Mouse (Mus musculus) urinary bladder, adult 2 months (tissue): ENCODE measurements at regions not wholly inside any gene's neighbourhood (a gene's known extent, or its start where the extent isn't known, plus 50 kb on each side); places are given as distances from the start of the nearest gene placed in this dataset.

Experiments used
- DNase-seq: peaks from one replicate; pipeline ENCODE4 v3.0.0; 2022; ENCODE audit warnings: low spot score

- DNase-seq: no peak
These were observed 219.4 kb upstream of the Etaa1 start for GRCm38 (mm10) chr11:18173028-18173427.

DNA sequence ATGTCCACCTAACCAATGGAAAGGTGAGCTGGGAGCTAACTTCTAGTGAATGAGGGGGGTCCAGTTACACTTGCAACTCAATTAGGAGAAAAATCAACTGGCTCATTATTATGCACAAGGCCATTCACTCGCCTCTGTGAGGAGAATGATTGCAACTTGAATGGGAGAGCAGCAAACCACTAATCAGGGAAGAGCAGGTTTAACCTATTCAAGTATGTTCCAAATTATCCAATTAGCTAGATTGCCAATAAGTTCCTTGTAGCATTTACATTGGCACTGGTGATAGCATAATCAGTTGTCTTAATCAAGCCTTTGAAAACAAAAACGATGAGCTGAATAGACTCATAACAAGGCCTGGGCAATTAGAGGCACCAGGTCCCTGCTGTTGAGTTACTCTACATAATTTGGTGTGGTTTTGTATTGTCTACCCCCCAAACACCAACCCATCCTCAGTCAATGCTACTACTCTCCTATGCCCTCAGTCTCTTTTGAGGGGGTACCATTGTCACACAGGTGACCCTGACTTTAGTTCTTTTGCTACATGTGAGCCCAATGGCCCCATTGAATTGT is 217.6 kb upstream of the Etaa1 start:
- DNase-seq: no peak

GRCm38 (mm10) chr11:18165609-18166347 is 212.1 kb upstream of the Etaa1 start:
- no peak for DNase-seq

DNA sequence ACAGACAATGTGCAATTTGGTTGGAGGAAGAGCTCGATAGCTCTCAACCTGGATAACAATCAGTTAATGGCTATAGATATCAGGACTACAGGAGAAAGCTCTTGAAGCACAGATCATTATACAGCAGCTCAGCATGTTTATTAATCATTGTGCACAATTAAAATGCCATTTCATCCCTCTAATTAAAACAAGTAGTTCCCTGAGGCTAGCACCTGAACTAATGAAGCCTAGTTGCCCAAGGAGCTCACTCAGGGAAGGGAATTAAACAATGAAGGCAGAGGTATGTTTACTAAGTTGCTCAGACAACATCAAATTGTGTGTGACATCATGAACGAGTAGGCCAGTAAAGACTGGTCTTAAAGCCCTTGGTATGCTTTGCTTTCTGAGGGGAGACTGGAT is 210.3 kb upstream of the Etaa1 start:
- no peak for DNase-seq

DNA sequence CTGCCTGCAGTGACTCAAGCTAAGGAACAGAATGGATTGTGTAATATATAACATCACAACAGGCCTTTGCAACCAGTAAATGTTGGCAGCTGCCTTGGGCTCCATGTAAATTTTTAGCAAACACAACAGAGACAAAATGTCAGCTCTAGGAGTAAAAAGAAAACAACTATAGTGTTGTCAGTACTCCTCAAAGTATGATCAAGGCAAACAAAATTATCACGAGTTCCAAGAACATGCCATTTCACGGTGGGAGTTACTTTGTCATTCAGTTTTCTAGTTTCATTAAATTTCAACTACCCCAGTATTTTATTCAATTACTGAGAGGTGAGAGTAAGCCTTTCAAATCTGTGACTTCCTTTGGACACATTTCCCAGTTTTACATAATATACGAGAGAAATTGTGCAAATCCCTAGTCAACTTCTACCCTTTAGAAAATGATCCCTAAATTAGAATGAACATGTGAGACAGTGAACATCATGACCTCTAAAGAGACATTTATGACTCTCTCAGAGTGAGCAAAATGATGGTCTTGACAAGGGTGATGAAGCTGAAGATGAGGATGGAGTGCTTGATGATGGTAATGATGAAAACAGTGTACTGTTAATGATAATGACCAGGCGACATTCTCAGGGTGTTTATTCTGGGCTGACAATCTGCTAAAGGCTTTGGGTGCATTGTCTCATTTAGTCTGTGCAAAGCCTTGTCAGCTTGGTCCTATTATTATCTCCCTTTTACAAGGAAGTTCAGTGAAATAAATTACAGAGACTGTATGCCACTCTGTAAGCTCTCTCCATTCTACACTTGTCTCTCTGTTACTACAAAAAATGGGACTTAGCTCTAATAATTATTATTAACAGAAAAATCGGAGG is 209.7 kb upstream of the Etaa1 start:
- no peak for DNase-seq

- DNase-seq: no peak
These were observed 202.8 kb upstream of the Etaa1 start for GRCm38 (mm10) chr11:18156506-18156905.

GRCm38 (mm10) chr11:18151788-18152563 is 198.3 kb upstream of the Etaa1 start:
- DNase-seq: peak; percentile 31

DNA sequence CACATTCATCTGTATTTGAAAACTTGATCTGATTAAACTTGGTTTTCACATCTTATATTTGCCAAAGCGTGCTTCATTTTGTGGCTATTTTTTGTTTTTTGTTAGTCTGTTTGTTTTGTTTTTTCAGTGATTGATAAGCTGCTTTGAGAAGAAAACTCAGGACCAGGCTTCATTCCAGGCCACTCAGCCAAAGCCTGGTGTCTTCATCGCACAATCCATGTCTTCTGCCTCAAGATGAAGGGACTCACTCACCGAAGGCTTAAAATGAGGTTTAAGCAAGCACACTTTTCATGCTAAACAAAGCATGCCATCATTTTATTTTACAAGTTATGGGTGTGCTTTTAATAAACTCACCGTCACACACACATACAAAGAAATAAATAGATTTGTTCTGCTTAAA is 197.7 kb upstream of the Etaa1 start:
- no peak for DNase-seq

DNA sequence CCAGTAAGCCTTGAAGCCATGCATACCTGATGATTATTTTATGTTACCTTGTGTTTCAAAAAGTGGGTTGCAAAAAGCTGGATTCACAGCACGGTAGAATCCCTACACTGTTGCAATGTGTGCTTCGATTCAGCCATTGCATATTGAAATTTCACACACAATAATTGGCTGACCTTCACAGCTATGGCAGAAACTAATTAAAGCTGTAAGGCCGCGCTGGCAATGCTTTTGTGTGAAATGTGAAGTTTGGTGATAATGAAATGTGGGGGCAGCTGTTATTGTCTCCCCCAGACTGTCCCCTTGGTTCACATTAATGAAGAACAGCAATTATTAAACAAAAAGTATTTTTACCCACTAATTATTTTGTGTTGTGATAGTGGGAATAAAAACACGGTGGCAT is 173.8 kb upstream of the Etaa1 start:
- no peak for DNase-seq

GRCm38 (mm10) chr11:18123031-18123430 is 169.4 kb upstream of the Etaa1 start:
- no peak for DNase-seq

DNA sequence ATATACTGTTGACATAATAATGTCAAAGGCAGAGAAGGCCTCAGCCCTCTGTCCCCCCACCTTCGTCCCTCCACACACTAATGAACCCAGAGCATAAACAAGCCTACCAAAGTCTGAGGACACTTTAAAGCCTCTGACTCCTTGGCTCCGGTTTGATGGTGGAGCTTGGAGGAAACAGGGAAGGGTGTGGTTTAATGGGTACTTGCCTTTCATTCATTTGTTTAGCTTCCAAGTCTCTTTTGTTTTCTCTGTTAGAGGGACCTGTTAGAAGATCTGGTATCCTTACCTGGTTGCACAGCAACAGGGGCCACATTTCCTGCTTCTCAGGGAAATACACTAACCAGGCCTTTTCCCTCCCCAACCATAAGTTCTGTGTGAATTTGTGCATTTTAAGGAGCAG is 168.9 kb upstream of the Etaa1 start:
- no peak for DNase-seq

DNA sequence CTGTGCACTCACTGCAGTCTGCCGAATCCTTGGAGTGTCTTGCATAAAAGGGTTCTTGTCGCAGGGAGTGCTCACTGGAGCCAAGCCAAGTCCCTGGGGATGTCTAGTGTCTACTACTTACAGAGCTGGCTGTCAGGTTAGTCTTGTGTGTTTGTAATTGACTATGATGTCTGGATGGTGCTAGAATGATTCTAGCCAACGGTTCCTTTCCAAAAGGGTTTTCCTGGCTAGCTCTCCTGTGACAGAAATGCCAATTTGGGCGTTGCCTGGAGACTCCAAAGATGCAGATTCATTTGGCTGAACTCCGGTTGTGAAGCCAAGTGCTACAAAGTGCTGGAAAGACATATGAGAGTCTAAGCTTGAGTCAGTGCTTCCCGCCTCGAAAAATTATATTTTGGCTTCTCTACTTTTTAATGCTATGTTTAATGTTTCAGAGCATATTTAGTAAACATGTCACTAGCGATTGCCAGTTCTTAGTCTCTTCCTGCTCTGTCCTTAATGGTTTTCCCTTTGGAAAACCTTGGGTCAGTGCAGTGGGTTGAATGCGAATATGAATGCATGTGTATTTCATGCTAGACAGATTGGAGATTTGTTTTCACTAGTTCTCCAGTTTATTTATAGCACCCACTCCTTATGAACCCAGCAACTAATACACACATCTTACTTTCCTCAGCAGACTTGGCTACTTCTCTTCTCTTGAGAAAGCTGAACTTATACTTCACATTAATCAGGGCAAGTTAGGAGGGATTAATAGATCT is 162.2 kb upstream of the Etaa1 start:
- no peak for DNase-seq

GRCm38 (mm10) chr11:18102841-18103240 is 149.2 kb upstream of the Etaa1 start:
- DNase-seq: no peak

GRCm38 (mm10) chr11:18075840-18076435 is 122.3 kb upstream of the Etaa1 start:
- DNase-seq: no peak

DNA sequence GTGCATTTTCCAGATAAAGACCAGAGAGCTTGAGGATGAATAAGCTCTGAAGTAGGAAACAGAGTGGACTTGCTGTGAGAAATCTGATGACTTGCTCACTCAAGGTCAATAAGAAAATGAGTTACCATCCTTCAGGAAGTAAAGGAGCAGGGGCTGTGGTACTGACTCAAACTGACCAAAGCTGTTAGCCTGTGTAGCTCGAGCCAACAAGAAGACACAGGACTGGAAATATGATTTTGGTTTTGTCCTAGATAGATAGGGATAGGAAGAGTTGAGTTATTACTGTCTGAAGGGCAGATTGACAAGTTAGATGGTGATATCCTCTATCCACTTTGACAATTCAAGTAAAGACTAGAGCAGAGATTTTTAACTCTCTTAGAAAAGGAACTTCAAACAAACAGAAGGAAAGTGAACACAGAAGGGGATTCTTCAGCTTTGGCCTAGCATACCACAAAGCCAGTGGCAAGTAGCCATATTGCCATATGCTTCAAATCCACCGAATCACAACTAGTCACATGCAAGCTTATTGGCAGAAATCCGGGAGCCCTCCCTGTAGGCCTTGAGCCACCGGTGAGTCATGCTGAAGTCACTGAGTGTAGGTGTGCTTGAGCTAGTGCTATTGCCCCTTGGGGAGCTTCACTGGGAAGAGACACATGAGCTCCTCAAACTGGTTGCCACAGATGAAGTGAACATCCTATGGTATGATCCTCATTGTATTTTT is 117.1 kb upstream of the Etaa1 start:
- DNase-seq: no peak

- DNase-seq: no peak
These were observed 116.3 kb upstream of the Etaa1 start for GRCm38 (mm10) chr11:18070032-18070374.

DNA sequence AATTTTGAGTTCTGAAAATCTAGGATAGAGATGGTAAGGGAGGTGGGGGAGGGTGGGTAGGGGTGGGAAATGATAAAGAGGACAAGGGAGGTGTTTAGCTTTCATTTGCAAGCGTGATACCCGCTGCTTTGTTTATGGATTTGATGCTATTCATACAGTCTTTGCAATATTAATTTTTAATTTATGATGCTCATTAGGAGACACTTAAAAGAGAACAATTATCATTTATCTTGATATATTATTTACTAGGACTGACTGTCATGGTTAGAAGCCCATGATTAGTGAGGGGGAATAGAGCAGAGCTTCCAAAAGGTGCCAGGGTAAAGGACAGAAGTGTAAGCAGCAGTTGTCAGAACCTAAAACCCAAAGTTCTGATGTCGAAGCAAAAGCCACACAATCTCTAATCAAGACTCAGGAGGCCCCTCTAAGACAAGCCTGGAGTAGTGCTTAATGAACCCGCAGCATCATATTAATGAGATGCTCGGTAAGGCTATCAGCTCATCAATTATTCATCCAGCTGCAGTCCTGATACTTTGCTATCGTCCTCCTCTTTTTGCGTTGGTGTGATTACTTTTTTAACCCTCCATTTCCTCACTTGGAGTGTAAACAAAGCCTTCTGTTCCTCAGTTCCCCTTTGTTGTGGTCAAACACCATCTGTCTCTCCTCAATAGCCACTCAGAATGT is 115.8 kb upstream of the Etaa1 start:
- no peak for DNase-seq

DNA sequence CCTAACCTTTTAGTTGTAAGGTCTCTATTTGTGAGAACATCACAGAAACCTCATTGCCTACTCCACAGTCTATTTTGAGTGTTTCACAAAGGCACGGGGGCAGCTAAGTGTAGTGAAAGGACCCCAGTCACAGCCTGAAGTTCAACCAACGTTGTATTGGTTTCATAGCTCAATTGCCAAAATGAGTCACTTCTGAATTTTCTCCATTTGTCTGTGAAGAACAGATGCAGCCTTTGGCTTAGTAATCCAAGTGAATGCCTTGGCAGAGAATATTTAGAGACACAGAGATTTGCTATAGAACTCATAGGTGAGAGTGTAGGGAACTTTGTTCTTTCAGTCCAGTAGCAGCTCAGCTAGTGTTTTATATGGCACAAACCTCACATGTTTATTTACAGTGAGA is 114.4 kb upstream of the Etaa1 start:
- DNase-seq: no peak

GRCm38 (mm10) chr11:18067676-18068075 is 114.0 kb upstream of the Etaa1 start:
- no peak for DNase-seq

DNA sequence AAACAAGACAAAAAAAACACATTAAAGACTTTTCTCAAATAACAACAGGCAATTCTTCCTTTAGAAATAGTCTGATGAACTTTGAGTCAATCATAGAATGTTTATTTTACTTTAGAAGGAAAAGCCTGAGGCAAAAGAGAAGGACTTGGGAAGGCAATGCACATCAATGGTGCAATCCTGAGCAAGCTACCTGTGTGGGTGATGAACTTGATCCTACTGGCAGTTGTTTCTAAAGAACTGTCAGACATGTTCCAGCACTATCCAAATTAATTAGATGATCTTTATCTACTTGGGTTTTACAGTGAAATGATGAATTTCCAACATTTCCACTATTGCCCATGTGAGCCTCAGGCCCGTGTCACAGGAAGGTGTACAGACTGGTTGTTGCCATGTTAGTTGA is 87.9 kb upstream of the Etaa1 start:
- no peak for DNase-seq
